Mouse (Mus musculus) forebrain, embryonic 14.5 days (tissue): Measurements from ENCODE around the gene Pfkfb3. TPM values are rescaled to one million over a fixed set of nuclear protein-coding genes. Genes with fewer than 3 reads are reported as not detected.

Experiments
- ATAC-seq: fragments of 200-750 bp; cut with Nextera tagmentation; 2 replicates; pipeline ENCODE4 v1.8.0; 2017; ENCODE audit warnings: mild to moderate bottlenecking, moderate library complexity
- DNase-seq: peaks from one replicate; pipeline ENCODE4 v3.0.0-alpha.2; 2015; ENCODE audit warnings: low spot score
- H3K27ac ChIP-seq: fragments of 300-500 bp; sonication (generic); 2 replicates; pipeline ENCODE4 v1.5.1; 2014; ENCODE audit warnings: low read depth, mild to moderate bottlenecking, control low read depth, low read length, moderate library complexity
- H3K27me3 ChIP-seq: fragments of 300-500 bp; sonication (generic); replicated peaks from 2 replicates; pipeline ENCODE4 v1.6.1; 2014; ENCODE audit warnings: low read length, control low read depth, mixed read lengths; ENCODE audit not compliant: control insufficient read depth, insufficient read depth
- H3K36me3 ChIP-seq: fragments of 300-500 bp; sonication (generic); 2 replicates; pipeline ENCODE4 v1.6.1; 2014; ENCODE audit warnings: low read length, control low read depth; ENCODE audit not compliant: control insufficient read depth, insufficient read depth
- H3K4me1 ChIP-seq: fragments of 300-500 bp; sonication (generic); 2 replicates; pipeline ENCODE4 v1.6.1; 2014; ENCODE audit warnings: antibody characterized with exemption, low read length, control low read depth; ENCODE audit not compliant: control insufficient read depth, insufficient read depth
- H3K4me2 ChIP-seq: fragments of 300-500 bp; sonication (generic); 2 replicates; pipeline ENCODE4 v1.6.1; 2014; ENCODE audit warnings: mild to moderate bottlenecking, control low read depth, low read length
- H3K4me3 ChIP-seq: fragments of 300-500 bp; sonication (generic); 2 replicates; pipeline ENCODE4 v1.5.1; 2014; ENCODE audit warnings: low read depth, low read length, control low read depth
- H3K9ac ChIP-seq: fragments of 300-500 bp; sonication (generic); 2 replicates; pipeline ENCODE4 v1.6.1; 2014; ENCODE audit warnings: mild to moderate bottlenecking, low read length, control low read depth, moderate library complexity
- H3K9me3 ChIP-seq: fragments of 300-500 bp; sonication (generic); replicated peaks from 2 replicates; pipeline ENCODE4 v1.6.1; 2016; ENCODE audit warnings: low read length, control low read depth, mixed read lengths; ENCODE audit not compliant: control insufficient read depth
- WGBS: fragments of 180-500 bp; shearing (Covaris S2); extraction: QIAGEN DNeasy Blood & Tissue Kit; methylation state at CpG from one replicate; pipeline ENCODE4 v1.1.7; 2014; 5-methylcytosine and 5-hydroxymethylcytosine counted together
- polyA plus RNA-seq: library from polyadenylated mRNA; unstranded; fragments of >200 nt; fragmentation: Nextera tagmentation; extraction: Ambion mirVana; gene quantifications from 2 replicates; pipeline ENCODE4 v1.2.1, GENCODE M21; 2014

Pfkfb3 gene
- polyA plus RNA-seq, 1 experiment from 2014 or later: 19.8 TPM

GRCm38 (mm10) chr2:11502255-11502765, 51.6 kb downstream of the Pfkfb3 start:
- Histone ChIP-seq H3K4me3 (peak overlapping the region; percentile 64), H3K36me3 (0 out of 2 replicates have a peak, but pooled peaks cover 6% of the 10 kb centered on the region), H3K27me3 (no peaks in the 10 kb centered on the region; the same call in 1 of the 2 replicates), H3K4me1 (peaks cover 9% of the 10 kb centered on the region; the same call in 1 of the 2 replicates), H3K27ac (peak overlapping the region; percentile 93; the same call in 1 of the 2 replicates), H3K4me2 (peak overlapping the region; percentile 89), H3K9me3 (no peaks in the 10 kb centered on the region), H3K9ac (peak overlapping the region; percentile 84)
- DNase-seq (peak; percentile 37), ATAC-seq (peak; percentile 21)
- WGBS: under 1% methylated on average over 15 of the region's 15 CpGs

- Histone ChIP-seq H3K4me2 (peak overlapping the region; percentile 89), H3K27ac (peak overlapping the region; percentile 93), H3K9ac (peak overlapping the region; percentile 84), H3K36me3 (0 out of 2 replicates have a peak, but pooled peaks cover 6% of the 10 kb centered on the region), H3K9me3 (no peaks in the 10 kb centered on the region), H3K27me3 (no peaks in the 10 kb centered on the region; the same call in 1 of the 2 replicates), H3K4me1 (peaks cover 9% of the 10 kb centered on the region; the same call in 1 of the 2 replicates), H3K4me3 (peak overlapping the region; percentile 64)
- WGBS: under 1% methylated on average over 74 of the region's 76 CpGs
- DNase-seq (peak; percentile 95), ATAC-seq (peak; percentile 87)
These were observed 52.3 kb downstream of the Pfkfb3 start for GRCm38 (mm10) chr2:11501301-11502254.

- Histone ChIP-seq H3K36me3 (0 out of 2 replicates have a peak, but pooled peaks cover 6% of the 10 kb centered on the region), H3K27me3 (no peaks in the 10 kb centered on the region; the same call in 1 of the 2 replicates), H3K4me3 (peak overlapping the region; percentile 64), H3K27ac (no peak overlapping the region), H3K4me2 (peak overlapping the region; percentile 89), H3K9me3 (no peaks in the 10 kb centered on the region), H3K9ac (peak overlapping the region; percentile 84), H3K4me1 (peaks cover 9% of the 10 kb centered on the region; the same call in 1 of the 2 replicates)
- 5% methylated on average over 8 of the region's 8 CpGs for WGBS
- DNase-seq (no peak), ATAC-seq (0 out of 2 replicates have a peak, but pooled peaks have one; percentile 1)
These were observed 53.2 kb downstream of the Pfkfb3 start for GRCm38 (mm10) chr2:11500666-11501065.

- H3K27me3 ChIP-seq: no peaks in the 10 kb centered on the region
- H3K9me3 ChIP-seq: no peaks in the 10 kb centered on the region
- H3K4me2 ChIP-seq: no peak overlapping the region
- no peak overlapping the region for H3K9ac ChIP-seq
- no peak for ATAC-seq
- WGBS: 94% methylated on average over 3 of the region's 3 CpGs
- peaks cover 6% of the 10 kb centered on the region; the same call in 1 of the 2 replicates for H3K4me1 ChIP-seq
- H3K27ac ChIP-seq: no peak overlapping the region
- no peak for DNase-seq
- peaks cover 27% of the 10 kb centered on the region for H3K36me3 ChIP-seq
- H3K4me3 ChIP-seq: no peak overlapping the region
These were observed 57.3 kb downstream of the Pfkfb3 start for GRCm38 (mm10) chr2:11496601-11497031.

- no peak overlapping the region for H3K9ac ChIP-seq
- DNase-seq (peak; percentile 58), ATAC-seq (peak; percentile 61)
- no peak overlapping the region for H3K4me3 ChIP-seq
- H3K4me2 ChIP-seq: no peak overlapping the region
- H3K27me3 ChIP-seq: no peaks in the 10 kb centered on the region
- no peak overlapping the region for H3K27ac ChIP-seq
- no peaks in the 10 kb centered on the region for H3K9me3 ChIP-seq
- peaks cover 5% of the 10 kb centered on the region; the same call in 1 of the 2 replicates for H3K4me1 ChIP-seq
- peaks cover 45% of the 10 kb centered on the region for H3K36me3 ChIP-seq
- 73% methylated on average over 7 of the region's 7 CpGs for WGBS
These were observed 59.0 kb downstream of the Pfkfb3 start for GRCm38 (mm10) chr2:11494841-11495255.

- no peak overlapping the region for H3K4me2 ChIP-seq
- peaks cover 58% of the 10 kb centered on the region for H3K36me3 ChIP-seq
- H3K9ac ChIP-seq: no peak overlapping the region
- no peak overlapping the region for H3K4me3 ChIP-seq
- H3K4me1 ChIP-seq: no peaks in the 10 kb centered on the region
- no peak overlapping the region for H3K27ac ChIP-seq
- 93% methylated on average over 5 of the region's 5 CpGs for WGBS
- no peaks in the 10 kb centered on the region for H3K27me3 ChIP-seq
- ATAC-seq (no peak), DNase-seq (no peak)
- no peaks in the 10 kb centered on the region for H3K9me3 ChIP-seq
These were observed 61.0 kb downstream of the Pfkfb3 start for GRCm38 (mm10) chr2:11492855-11493254.

- Histone ChIP-seq H3K4me2 (no peak overlapping the region), H3K36me3 (peaks cover 70% of the 10 kb centered on the region), H3K4me3 (no peak overlapping the region), H3K27me3 (no peaks in the 10 kb centered on the region), H3K27ac (no peak overlapping the region), H3K9me3 (no peaks in the 10 kb centered on the region), H3K9ac (no peak overlapping the region), H3K4me1 (no peaks in the 10 kb centered on the region)
- ATAC-seq (no peak; the same call in 1 of the 2 replicates), DNase-seq (no peak)
- 61% methylated on average over 3 of the region's 3 CpGs for WGBS
These were observed 62.4 kb downstream of the Pfkfb3 start for GRCm38 (mm10) chr2:11491471-11491870.

- Histone ChIP-seq H3K4me2 (no peak overlapping the region), H3K4me3 (no peak overlapping the region), H3K36me3 (peaks cover 79% of the 10 kb centered on the region), H3K27me3 (no peaks in the 10 kb centered on the region), H3K9me3 (no peaks in the 10 kb centered on the region), H3K9ac (no peak overlapping the region), H3K4me1 (no peaks in the 10 kb centered on the region), H3K27ac (no peak overlapping the region)
- ATAC-seq: no peak
- DNase-seq: no peak
- WGBS: 92% methylated on average over 4 of the region's 4 CpGs
These were observed 63.3 kb downstream of the Pfkfb3 start for GRCm38 (mm10) chr2:11490554-11490953.
